Mouse (Mus musculus) right cerebral cortex, postnatal 25 days (tissue): ENCODE results near the gene 1110065P20Rik.

Experiments used
- DNase-seq: peaks from one replicate; pipeline ENCODE4 v3.0.0; 2022

Gene 1110065P20Rik

GRCm38 (mm10) chr4:124838035-124838700 is 12.8 kb downstream of the 1110065P20Rik start:
- no peak for DNase-seq

- no peak for DNase-seq
Measured at GRCm38 (mm10) chr4:124832796-124833195, 18.2 kb downstream of the 1110065P20Rik start.

GRCm38 (mm10) chr4:124829671-124830070 is 21.3 kb downstream of the 1110065P20Rik start:
- no peak for DNase-seq

- no peak for DNase-seq
Measured at GRCm38 (mm10) chr4:124825371-124825965, 25.5 kb downstream of the 1110065P20Rik start.

- DNase-seq: no peak
Measured at GRCm38 (mm10) chr4:124824967-124825366, 26.0 kb downstream of the 1110065P20Rik start.

- no peak for DNase-seq
Measured at GRCm38 (mm10) chr4:124818832-124819231, 32.2 kb downstream of the 1110065P20Rik start.

- DNase-seq: no peak
Measured at GRCm38 (mm10) chr4:124817803-124818202, 33.2 kb downstream of the 1110065P20Rik start.

- DNase-seq: no peak
Measured at GRCm38 (mm10) chr4:124815901-124816300, 35.1 kb downstream of the 1110065P20Rik start.

- DNase-seq: peak; percentile 47
Measured at GRCm38 (mm10) chr4:124811347-124811975, 39.5 kb downstream of the 1110065P20Rik start.

- DNase-seq: no peak
Measured at GRCm38 (mm10) chr4:124810056-124810455, 40.9 kb downstream of the 1110065P20Rik start.

- DNase-seq: no peak
Measured at GRCm38 (mm10) chr4:124809136-124809883, 41.7 kb downstream of the 1110065P20Rik start.

GRCm38 (mm10) chr4:124808511-124808910 is 42.5 kb downstream of the 1110065P20Rik start:
- no peak for DNase-seq

- DNase-seq: no peak
Measured at GRCm38 (mm10) chr4:124803406-124803805, 47.6 kb downstream of the 1110065P20Rik start.

- peak; percentile 97 for DNase-seq
Measured at GRCm38 (mm10) chr4:124802309-124803260, 48.4 kb downstream of the 1110065P20Rik start.

- DNase-seq: peak; percentile 76
Measured at GRCm38 (mm10) chr4:124801552-124802308, 49.3 kb downstream of the 1110065P20Rik start, which contains the start of gene Mtf1. Gene Mtf1, plus strand, starts transcription at chr4:124802104.
